Mouse (Mus musculus): ENCODE data around the gene Syt16. TPM values are rescaled to one million over a fixed set of nuclear protein-coding genes. Genes with fewer than 3 reads are reported as not detected.

Syt16 gene
- total RNA-seq, 2 experiments from 2014 or later = not detected

GRCm38 (mm10) chr12:74219909-74220308, 222.4 kb downstream of the Syt16 start:
- no peak for DNase-seq

DNA sequence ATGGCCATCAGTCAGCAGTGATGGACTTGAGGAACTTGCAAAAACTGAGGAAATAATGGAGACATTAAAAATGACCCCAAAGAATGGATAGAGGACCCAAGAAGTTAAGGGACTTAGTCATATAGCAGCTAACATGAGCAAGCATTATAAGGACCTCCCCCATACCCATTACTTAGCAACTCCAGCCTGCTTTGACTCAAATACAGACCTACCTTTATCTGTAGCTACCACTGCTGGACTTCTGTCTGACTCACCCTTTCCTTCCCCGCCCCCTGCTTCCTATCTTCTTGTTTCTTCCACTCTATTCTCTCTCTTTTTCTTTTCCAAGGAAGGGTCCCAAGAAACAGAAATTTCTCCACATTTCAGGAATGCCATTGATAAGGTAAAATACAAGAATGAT, 223.2 kb downstream of the Syt16 start:
- DNase-seq = no peak

DNA sequence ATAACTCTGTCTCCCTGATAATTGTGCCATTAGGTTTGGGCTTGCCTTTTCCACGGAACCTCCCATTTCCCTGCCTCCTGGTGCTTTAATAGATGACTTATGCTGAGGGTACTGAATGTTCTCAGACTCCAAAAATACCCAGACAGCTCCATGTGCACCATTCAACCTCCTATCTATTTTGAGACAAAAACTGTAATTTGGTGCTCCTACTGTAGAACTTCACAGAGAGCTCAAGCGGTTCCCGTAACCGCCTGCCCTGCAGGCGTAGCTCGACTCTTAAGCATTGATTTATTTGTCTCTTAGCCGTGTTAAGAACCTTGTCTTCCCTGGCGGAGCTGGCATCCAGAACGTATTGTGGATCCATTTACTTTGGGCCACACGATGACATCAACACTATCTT, 233.3 kb downstream of the Syt16 start:
- DNase-seq = no peak

GRCm38 (mm10) chr12:74232845-74233244, 235.4 kb downstream of the Syt16 start:
- no peak for DNase-seq

DNA sequence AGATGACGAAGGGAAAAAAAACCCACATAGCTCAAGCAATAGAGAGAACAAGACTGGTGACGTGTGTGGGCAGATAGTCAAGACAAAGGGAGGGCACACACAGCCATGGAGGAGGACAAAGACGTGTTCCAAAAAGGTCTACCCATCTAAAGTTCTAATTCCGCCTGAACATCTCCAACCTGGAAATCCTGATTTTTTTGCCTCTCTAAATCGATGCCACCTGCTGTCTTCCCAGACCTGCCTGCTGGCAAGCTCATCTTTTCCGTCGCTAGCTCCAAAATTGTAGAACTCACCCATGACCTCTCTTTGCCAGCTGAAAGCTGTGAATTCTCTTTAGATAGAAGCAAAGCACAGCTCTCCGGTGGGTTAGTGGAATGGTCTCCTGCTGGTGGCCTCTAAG, 238.7 kb downstream of the Syt16 start:
- no peak for DNase-seq

DNA sequence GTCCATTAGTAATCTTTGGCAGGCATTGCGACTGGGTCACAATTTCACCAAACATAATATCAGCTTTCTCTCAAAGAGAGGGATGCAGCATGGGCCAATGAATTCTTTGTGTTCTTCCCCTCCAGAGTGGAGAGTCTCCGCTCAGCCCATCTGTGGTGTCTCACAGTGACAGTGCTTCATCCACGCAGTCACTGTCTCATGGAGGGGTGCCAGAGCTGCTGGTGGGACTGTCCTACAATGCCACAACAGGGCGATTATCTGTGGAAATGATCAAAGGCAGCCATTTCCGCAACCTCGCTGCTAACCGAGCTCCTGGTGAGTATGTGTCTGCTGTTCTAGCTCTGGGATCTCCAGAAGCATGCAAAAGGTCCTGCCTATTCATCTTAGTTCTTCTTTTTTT, 240.6 kb downstream of the Syt16 start:
- DNase-seq = no peak

DNA sequence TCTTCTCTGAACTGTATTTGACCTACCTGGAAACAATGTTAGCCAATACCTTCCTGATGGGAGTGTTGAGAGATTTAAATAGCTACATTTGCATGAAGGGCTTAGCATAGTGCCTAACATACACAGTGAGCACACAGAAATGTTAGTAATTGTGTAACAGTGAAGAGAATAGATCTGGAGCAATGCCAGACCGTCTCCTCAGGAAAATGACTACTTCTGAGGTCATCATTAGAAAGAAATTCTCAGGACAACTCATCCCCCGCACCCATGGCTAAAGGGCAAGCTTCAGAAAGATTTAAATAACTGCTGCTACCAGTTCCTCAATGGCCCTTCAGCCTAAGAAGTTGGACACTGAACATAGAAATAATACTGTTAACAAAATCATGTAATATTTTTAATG, 241.3 kb downstream of the Syt16 start:
- no peak for DNase-seq

DNA sequence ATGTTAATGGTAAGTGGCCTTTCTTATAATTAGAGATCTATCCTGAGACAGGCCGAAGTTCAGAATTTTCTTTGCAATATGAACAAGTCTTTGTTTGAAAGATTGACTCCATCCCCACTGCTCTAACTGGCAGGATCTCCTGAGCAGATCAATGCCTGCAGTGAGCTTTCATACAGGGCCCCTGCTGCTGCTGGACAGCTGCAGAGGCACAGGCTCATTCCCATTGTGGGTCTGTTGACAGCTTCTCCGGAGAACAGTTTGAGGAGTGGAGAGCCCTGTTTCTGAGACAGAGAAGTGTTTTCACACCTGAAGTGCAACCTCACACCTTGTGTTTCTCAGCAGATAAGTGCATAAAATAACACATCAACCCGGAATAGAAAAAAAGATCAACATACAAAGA, 267.4 kb downstream of the Syt16 start:
- DNase-seq = no peak

- DNase-seq = no peak
These were observed 269.6 kb downstream of the Syt16 start for GRCm38 (mm10) chr12:74267049-74267448.

GRCm38 (mm10) chr12:74268644-74269285, 271.3 kb downstream of the Syt16 start:
- no peak for DNase-seq

- DNase-seq = no peak
These were observed 275.1 kb downstream of the Syt16 start for GRCm38 (mm10) chr12:74272545-74272944.

DNA sequence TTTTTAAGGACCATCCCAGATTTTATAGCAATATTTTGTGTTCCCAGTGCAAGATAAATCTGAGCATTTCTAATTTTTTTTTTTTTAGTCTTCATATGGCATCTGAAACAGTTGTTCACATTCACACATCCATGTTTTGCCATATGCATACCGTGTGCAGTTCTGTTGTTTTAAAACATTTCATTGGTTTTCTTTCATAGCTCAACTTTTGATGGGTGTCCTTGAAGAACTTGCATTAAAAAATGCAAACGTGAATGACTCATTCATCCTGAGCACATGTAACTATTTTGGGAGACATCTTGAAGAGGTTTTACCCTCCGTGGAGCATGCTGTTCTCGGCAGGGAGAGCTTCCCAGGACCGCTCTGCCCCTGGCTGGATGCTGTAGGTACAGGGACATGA, 279.8 kb downstream of the Syt16 start:
- DNase-seq = no peak

- no peak for DNase-seq
These were observed 283.9 kb downstream of the Syt16 start for GRCm38 (mm10) chr12:74281403-74281802.

- no peak for DNase-seq
These were observed 285.4 kb downstream of the Syt16 start for GRCm38 (mm10) chr12:74282846-74283245.

DNA sequence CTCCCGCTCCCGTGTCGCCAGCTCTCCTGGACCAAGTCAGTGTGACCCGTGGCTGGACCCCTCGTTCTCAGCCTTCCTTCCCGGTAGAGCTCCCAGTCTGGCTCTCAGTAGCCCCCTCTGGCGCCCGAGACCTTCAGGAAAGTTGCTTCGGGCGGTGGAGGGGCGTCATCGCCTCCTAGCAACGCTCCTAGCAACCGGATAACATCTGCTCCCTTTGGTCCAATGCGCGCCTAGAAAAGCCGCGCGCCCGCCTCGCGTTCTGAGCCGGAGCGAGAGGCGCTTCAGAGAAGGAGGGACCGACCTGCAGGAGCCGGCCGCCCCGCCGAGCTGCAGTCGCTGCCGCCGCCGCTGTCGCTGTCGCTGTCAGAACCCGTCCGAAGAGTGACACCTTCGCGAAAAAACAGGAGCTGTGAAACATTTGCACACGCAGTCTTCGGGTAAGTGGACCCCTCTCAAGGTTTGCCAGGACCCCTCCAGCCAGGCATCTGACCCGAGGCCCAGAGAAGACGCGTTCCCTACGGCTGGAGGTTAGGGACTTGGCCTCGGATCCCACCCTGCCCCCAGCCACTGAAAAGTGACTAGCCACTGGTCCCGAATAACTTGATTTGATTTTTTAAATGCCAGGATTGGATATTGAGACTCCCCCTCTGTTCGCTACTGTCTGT, 286.7 kb downstream of the Syt16 start:
- DNase-seq = peak; percentile 52

DNA sequence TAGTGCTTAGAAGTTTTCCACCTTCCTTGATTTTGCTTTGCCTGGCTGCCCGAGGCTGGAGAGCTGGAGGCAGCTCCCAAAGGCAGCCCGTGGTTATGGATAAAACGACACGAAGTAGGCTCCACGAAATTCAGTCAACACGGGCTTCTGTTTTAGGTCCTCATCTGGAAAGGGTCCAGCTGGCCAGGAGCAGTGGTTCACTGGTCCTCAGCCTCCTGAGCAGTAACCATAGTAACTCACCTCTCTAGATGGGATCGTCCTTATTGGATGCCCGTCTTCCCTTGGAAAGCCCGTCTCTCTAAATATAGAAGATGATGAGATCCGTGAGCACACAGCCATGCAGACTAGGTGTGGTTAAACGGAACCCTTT, 287.2 kb downstream of the Syt16 start:
- DNase-seq = no peak

DNA sequence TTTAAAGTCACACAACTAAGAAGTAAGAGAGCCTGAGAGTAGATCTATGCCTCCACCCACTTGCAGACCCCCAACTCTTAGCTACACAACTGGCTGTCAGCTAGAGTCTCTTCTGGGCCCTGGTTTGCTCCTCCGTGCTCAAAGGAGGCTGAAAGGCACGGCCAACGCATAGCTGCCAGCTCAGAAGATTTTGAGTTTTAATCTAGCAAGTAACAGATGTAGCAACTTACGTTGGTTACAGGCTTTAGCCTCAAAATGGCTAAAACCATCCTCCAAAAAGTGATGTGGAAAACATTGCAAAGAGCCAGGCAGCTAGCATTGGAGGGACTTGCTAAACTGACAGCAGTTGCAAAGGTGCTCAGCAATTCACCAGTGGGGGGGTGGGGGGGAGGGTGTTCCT, 293.5 kb downstream of the Syt16 start:
- DNase-seq = no peak

- DNase-seq = no peak
These were observed 296.2 kb downstream of the Syt16 start for GRCm38 (mm10) chr12:74293624-74294023.

GRCm38 (mm10) chr12:74296374-74296773, 298.9 kb downstream of the Syt16 start:
- no peak for DNase-seq

DNA sequence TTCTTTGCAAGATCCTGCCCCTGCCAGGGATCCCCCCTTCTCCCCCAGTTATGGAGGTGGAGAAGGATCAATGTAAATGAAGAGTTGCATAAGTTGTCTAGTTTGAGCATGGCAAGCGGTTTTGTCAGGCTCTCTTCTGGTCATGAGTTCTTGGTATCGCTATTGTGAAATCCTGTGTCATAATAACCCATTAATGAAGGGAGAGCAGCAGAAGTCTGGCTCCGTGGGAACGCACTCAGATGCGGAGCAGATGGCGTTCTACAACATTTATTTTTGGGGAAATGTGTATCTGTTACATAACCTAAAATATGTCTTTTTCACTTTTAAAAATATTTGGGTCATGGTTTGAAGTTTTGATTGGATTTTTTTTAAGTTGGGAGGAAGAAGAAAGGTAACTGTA, 304.1 kb downstream of the Syt16 start:
- no peak for DNase-seq

GRCm38 (mm10) chr12:74303418-74304294, 306.2 kb downstream of the Syt16 start:
- DNase-seq = no peak

GRCm38 (mm10) chr12:74312611-74313010, 315.1 kb downstream of the Syt16 start:
- DNase-seq = no peak

GRCm38 (mm10) chr12:74315221-74315620, 317.8 kb downstream of the Syt16 start:
- no peak for DNase-seq

All from gastrocnemius, postnatal 25 days (tissue).